Mouse (Mus musculus) cerebellum, adult (tissue): ENCODE data around the gene Ahnak.

Experiments used
- ATAC-seq: cut with Nextera tagmentation; 2 replicates; pipeline ENCODE4 v1.9.2; 2017; ENCODE audit warnings: mild to moderate bottlenecking, moderate library complexity, mixed read lengths; ENCODE audit not compliant: insufficient number of reproducible peaks, low FRiP score, low TSS enrichment

The Ahnak gene

DNA sequence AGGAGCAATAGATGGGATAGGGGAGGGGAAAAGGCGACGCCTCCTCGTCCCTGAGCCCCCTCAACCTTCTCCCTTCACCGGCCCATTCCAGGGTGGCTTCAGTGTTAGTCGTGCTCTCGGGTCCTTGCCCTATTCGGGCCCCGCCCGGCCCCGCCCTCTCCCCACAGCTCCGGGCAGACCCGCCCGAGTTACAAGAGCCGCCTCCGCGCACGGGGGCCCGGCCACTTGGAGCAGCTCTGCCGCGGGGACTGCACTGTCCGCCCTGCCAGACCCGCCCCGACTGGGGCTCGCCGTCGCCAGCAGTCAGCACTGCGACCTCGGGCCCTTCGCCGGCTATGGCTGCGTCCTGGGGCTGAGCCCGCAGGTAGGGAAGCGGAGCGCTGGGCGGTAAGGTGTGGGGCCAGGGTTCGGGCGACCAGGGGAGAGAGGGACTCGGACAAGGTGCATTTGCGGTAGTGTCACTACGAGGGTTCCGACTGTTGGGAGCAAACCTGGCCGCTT, at the start of gene Ahnak:
TSS of gene Ahnak (plus strand) at position 219 of the 501 bp plus-strand sequence.
- no peak for ATAC-seq

DNA sequence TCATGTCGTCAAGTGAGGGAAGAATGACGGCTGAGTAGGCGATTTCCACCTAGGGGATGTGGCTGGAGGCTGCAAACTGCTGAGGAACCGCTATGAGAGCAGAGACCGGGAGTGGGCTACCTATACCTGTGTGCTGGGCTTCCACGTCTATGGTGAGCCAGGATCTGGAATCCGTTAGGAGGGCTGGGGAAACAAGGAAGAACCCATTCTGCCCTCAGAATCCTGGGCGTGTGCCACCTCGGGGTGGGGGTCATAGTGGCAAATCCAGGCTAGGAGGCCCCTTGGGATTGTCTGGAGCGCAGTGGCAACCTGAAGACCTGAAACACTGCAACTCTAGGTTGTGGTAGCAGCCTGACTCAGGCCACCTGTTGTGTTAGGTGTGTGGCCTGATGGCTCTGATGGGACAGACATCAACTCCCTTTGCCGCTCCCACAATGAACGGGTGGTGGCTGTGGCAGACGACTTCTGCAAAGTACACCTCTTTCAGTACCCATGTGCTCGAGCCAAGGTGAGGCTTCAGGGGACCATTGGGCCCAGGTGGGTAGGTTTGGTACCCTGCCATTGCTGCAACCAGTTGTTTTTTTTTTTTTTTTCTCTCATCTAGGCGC, 48.5 kb upstream of the Ahnak start:
- ATAC-seq, result no peak

DNA sequence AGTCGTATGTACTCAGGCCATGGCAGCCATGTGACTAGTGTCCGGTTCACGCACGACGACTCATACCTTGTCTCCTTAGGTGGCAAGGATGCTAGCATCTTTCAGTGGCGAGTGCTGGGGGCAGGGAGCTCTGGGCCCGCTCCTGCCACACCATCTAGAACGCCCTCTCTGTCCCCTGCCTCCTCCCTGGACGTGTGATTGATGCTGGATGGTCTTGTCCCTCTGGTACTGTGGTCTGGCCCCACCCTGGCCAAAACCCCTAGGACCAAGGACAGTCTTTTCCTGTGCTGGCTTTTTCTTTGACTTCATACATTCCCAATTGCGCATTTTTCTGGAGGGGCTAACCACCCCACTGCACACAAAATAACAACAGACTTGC, 48.0 kb upstream of the Ahnak start:
- no peak for ATAC-seq

DNA sequence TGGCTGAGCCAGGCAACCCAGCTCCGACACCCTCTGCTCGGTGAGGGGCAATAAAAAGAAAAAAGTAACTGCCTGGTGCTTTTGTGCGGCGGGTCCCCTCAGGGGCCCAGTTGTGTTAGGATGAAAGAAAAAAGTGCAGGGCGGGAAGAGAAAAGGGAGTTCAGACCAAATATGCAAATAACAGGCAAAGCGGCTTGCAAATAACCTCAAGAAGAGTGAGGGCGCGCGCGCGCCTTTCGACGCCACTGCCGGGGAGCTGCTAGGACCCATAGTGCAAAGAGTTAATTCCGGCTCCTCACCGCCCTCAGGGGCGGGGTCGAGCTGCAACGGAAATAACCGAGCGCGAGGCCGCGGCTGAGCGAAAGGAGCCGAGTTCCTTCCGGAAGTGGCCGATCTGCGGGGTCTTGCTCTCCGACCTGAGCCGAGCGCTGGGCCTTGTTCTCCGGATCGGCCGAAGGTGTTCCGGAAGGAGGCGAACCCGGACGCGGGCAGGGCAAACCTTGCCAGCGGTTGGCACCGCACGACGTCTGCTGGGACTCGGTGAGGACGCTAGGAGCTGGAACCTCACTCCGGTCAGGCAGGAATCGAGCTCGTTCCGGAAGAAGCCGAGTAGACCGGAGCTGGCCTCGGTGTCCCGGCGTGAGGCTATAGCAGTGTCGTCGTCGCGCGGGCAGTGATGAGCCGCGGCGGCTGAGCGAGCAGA, 47.4 kb upstream of the Ahnak start, which contains the start of gene Mta2:
TSS of gene Mta2 (plus strand) at position 361 of the 703 bp plus-strand sequence.
- ATAC-seq, result peak; percentile 91

DNA sequence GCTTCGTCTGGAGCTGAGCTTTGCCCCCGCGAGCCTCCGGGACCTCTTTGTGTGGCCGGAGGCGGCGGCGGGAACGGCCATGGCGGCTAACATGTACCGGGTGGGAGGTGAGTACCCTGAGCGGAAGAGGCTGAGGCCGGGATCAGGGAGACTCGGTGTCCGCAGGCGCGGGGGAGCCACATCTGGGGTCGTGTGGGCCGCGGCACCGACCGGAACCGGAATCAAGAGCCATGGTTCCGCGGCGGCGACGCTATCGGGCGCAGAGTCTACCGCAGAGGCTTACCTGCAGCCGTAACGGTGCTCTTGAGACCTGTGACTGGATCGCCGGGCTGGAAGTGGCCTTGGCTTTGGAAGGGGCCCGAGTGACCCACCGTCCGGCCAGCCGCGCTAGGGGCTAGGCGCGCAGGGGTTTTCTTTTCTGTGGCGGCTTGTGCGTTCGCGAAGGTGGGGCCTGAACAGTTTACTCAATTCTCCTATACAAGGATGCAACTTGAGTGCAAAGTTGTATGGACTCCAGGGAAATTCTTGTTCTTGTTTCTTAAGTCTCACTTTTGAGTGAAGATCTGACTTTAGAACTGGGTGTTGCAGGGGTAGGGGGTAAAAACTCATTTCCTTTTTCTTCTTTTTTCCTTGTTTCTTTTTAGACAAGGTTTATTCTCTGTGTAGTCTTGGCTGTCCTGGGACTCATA, 46.7 kb upstream of the Ahnak start:
- ATAC-seq, result peak; percentile 37; the same call in 1 of the 2 replicates

DNA sequence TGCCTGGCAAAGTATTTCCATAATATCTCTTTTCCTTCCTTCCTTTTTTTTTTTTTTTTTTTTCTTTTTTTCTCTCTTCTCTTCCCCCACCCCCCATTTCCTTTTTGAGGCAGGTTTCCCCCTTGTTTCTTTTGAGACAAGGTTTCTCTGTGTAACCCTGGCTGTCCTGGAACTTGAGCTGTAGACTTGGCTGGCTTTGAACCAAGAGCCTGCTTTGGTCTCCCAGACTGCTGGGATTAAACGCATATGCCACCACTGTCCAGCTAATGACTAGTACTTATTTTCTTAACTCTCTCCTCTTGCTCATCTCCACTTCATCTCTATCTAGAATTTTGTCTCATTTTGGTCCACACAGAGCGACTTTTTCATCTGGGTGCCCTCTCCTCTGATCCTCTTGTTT, 46.0 kb upstream of the Ahnak start:
- ATAC-seq, result no peak

DNA sequence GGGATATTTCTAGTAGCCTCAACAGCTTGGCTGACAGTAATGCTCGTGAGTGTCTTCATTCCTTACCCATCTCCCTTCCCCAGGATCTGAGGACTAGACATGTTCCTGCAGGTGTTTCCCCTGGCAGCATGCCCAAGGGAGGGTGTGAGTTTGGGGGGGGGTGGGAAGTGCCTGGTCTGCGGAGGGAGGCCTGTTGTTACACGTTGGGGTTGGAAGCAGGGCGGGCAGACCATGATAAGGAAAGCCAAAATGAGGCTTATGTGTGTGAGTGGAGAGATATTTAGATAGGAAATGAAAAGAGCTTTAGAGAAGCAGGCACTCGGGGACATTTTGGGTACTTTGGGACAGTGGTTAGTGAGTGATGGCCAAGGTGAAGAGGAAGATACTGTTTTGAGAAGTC, 45.0 kb upstream of the Ahnak start:
- no peak for ATAC-seq

DNA sequence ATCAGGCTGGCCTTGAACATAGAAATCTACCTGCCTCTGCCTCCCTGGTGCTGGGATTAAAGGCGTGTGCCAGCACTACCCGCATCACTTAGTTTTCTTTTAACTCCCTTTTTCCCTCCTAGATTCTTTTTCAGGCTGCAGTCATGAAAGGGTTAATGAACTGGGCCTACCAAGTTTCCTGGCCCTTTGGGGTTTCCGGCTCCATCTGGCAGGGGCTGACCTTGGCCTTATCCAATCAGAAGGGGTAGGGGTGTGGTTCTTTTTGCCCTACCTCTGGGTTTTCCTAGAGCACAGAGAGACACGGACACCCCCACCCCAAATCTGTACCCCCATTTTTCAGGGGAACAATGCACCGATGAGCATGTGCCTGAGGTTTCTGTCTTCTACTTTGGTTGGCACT, 44.3 kb upstream of the Ahnak start:
- ATAC-seq, result no peak

DNA sequence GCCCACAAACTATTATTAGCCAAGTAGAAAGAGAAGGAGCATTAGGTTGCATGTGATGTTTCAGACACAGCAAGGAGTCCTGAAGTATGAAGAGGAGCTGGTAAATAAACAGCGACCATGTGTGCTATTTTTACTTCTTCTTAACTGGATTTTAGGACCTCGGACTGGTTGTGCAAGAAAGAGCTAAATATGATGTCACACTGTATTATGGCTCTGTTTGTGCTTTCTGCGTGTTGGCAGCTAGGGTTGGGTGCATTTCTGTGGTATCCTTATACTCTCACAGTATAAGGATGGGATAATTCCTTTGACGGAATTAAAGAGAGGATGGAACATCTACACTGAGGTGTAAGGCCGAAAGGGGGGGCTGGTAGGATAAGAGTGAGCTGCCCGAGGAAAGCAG, 43.8 kb upstream of the Ahnak start:
- ATAC-seq, result no peak

DNA sequence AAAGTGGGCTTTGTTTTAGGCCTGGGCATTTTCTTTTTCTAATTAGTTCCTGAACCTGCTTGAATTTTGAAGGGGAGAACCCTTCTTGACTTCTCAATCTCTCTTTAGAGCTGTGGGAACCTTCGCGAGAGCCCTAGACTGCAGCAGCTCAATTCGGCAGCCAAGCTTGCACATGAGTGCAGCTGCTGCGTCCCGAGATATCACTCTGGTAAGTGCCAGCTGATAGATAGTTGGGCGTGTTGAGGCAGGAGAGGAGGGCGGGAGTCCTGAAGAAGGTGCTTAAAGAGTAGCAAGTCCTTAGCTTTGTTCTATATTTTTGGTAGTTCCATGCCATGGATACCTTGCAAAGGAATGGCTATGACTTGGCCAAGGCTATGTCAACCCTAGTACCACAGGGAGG, 42.2 kb upstream of the Ahnak start:
- no peak for ATAC-seq

DNA sequence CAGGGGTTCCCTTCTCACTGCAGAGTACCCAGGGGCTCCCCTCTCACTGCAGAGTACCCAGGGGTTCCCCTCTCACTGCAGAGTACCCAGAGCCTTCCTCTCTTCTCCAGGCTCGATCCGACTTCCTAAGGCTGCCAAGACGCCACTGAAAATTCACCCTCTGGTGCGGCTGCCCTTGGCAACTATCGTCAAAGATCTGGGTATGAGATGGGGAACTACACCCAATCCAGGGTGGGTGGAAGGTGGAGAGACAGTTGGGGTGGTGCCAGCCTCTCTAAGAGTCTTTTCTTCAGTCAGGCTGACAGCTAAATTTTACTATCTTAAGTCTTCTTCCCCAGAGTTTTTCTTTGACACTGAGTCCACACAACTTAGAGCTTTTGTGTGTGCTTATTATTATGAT, 38.9 kb upstream of the Ahnak start:
- ATAC-seq, result no peak

DNA sequence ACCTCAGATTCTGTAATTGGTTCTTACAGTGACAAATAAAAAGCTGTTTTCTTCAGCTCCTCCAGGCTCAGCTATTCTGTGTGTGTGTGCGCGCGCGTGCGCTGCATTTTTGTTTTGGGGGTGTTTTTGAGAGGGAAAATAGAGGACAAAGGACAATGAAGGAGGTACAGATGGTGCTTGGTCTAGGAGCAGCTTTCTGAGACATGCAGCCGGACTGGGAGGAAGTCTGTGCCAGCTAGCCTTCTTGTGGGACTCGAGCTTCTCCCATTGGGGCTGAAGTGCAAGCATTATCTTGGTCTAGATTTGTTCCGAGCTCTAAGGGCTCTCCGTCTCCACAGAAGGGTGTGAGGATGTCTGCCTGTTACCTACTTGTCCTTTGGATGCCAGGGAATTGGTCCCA, 36.8 kb upstream of the Ahnak start:
- ATAC-seq, result no peak

DNA sequence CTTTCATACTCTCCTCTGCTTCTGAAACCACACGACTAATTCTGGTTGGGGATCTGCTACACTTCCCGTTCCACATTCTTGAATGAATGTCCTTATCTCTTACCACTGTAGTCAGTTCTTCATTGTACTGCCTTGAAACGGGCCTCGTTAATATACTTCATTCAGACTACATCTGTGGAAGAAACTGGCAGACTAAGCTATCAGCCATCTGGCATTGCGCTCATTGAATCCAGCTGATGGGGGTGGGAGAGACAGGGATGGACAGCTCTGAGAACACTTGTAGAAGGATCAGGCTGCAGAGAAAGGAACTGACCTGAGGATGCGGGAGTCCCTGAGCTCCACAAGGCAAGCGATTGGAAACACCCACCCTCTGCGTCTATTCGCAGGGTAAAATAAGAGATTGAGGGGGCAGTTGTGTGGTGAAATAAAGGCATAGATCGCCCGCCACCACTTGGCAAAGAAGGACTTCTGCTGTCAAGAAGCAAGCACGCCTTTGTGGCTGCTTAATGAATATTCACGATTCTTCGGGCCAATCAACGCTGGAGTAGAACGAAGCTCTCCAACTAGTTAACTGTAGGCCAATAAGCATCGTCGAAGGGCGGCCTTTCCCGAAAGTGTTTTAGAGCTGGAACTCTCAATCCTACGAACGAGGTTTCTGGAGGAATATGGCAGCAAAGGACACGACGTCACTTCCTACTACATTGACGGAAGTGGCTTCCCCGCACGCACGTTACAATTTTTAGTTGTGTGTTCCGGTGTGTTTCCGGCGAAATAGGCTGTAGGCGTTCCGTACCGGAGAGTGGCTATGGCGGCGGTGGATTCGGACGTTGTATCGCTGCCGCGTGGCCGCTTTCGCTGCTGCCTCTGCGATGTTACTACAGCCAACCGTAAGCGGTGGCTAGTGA, 35.7 kb upstream of the Ahnak start, which contains the start of gene Tut1:
TSS of gene Tut1 (plus strand) at position 713 of the 905 bp plus-strand sequence.
- ATAC-seq, result peak; percentile 89

DNA sequence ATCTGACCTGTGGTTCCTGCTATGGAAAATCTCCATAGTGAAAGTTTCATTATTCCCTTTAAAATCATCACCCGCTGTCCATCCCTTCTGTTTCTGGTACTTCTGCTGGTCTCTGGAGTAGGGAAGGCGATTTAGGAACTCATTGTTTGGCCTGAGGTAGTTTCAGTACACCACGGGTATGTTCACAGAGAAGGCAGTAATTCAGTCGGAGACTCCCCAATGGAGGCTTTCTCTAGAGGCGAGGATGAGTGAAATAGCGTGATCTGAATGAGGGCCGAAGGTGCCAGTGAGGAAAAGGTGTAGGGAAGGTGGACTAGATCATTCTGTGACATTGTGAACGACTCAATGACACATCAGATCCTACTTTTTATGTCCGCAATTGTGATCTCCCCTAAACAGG, 34.9 kb upstream of the Ahnak start:
- no peak for ATAC-seq

DNA sequence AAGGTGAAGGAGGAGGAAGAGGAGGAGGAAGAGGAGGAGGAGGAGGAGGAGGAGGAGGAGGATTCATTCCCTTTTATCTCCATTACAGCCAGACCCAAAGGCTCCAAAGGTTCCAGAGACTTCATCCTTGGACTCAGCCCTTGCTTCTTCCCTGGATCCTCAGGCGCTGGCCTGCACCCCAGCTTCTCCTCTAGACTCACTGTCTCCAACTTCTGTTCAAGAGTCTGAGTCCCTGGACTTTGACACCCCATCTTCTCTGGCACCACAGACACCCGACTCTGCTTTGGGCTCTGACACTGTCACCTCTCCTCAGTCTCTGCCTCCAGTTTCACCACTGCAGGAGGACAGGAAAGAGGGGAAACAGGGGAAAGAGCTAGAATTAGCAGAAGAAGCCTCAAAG, 26.8 kb upstream of the Ahnak start:
- no peak for ATAC-seq

DNA sequence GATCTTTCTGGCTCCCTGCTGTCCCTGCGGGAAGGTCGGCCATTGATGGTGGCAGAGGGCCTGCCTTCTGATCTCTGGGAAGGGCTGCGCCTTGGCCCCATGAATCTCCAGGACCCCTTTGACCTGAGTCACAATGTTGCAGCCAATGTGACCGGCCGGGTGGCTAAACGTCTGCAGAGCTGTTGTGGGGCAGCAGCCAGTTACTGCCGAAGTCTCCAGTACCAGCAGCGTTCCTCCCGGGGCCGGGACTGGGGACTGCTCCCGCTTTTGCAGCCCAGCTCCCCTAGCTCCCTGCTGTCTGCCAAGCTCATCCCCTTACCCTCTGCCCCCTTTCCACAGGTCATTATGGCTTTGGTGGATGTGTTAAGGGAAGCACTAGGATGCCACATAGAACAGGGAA, 24.0 kb upstream of the Ahnak start:
- no peak for ATAC-seq

DNA sequence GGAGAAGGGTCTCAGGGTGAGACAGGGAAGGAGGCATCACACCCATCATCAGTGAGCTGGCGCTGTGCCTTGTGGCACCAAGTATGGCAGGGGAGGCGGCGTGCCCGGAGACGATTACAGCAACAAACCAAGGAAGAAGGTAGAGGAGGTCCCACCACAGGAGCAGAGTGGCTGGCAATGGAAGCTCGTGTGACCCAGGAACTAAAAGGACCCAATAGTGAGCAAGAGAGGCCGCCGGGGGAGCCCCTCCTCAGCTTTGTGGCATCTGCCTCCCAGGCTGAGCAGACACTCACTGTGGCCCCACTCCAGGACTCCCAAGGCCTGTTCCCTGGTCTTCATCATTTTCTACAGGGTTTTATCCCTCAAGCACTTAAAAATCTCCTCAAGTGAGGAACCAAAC, 23.3 kb upstream of the Ahnak start:
- ATAC-seq, result no peak

DNA sequence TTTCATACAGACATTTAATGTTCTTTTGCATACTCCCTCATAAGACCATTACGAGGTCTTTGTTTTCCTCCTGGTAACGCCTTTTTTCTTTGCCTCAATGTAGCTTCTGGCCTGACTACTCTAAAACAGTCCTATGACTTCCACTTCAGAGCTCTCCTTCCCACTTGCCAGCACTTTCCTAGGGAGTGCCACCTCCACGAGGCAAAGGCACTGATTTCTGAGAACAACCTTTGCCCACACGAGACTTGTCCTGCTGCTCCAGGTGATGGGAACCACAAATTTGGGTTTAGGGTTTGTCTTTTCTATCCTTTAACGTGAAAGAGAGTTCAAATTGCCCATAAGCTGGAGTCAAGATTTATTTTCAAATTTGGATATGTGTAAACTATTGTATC, 22.9 kb upstream of the Ahnak start:
- no peak for ATAC-seq

DNA sequence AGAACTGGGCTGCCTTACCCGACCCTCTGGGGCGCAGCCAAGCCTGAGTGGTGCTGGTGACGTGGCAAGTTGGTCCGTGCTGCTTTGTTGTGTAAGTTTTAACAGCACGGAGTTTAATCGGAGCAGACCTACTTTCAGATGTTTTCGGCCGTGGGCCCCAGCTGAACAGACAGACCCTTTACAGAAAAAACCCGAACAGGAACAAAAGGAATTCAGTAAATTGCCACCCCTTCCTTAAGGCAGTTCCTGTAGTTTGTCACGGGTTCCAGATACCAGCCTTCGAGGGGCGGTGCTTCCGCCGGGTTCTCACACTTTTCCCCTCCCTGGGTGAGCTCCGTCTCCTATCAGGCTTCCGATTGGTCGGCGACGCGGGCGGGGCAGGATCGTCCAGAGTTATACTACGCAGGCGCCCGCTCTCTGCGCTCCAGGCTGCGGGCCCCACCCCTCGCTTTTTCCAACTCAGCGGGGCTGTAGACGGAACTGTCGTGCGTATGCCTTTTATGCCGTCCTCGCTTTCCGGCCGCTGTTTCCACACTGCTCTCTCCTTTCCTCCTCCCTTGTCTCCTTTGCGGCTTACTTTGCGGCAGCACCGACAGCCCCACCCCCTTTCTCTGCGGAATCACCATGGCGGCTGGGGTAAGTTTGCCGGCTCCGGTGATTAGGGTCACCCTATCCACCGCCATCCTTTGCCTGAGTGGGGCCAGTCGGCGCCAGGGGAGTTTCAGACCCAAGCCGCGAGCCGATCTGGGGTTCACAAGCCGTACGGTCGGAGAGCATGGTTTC, 22.3 kb upstream of the Ahnak start, which contains the start of gene Eef1g:
TSS of gene Eef1g (plus strand) at position 452 of the 783 bp plus-strand sequence.
- peak; percentile 93 for ATAC-seq

DNA sequence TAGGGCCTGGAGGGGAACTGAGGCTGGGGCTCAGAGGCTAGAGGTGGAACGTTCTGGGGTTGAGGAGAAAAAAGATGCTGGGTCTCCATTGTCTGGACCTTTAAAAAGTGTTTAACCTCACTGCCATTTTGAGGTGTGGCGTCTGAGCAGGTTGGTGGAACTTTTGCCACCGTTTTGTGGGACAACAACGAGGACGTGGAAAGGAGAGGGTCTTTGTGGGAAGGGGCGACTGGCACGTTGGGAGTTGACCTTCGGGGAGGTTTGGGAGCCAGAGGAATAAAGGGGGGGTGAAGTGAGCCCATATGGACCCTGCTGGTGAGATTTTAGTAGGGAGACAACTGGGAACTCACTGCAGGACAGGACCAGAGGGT, 21.7 kb upstream of the Ahnak start:
- no peak for ATAC-seq
